Mouse (Mus musculus) ES-E14 (cell line): ENCODE measurements around the gene Fgf4. TPM values are rescaled to one million over a fixed set of nuclear protein-coding genes. Genes with fewer than 3 reads are reported as not detected.
"Not testable (repeated sequence)": the region's sequence is repeated elsewhere in the genome, so short reads cannot be mapped to it uniquely, and the experiment has no call there.

Experiments used
- DNase-seq: peaks from one replicate; pipeline ENCODE4 v3.0.0-alpha.2; 2013; ENCODE audit warnings: low read depth, low spot score
- H3K27ac ChIP-seq: 2 replicates; pipeline ENCODE4 v1.5.1; 2012; ENCODE audit warnings: low read depth, mild to moderate bottlenecking, low read length, moderate library complexity, mixed read lengths; ENCODE audit not compliant: poor library complexity, insufficient read depth, severe bottlenecking
- H3K36me3 ChIP-seq: 2 replicates; pipeline ENCODE4 v1.6.1; 2012; ENCODE audit warnings: mild to moderate bottlenecking, low read length, moderate library complexity, mixed read lengths; ENCODE audit not compliant: control insufficient read depth, poor library complexity, insufficient read depth, severe bottlenecking
- H3K4me1 ChIP-seq, 2 experiments: fragments of 150-350 bp in 1 of 2; sonication (generic) in 1 of 2; 2 replicates each; pipeline ENCODE4 v1.6.1; 2012; ENCODE audit warnings: low read length in 2 of 2, mild to moderate bottlenecking in 1 of 2, mixed read lengths in 1 of 2; ENCODE audit not compliant: control insufficient read depth in 2 of 2, insufficient read depth in 2 of 2, poor library complexity in 1 of 2
- H3K4me3 ChIP-seq, 2 experiments: fragments of 150-350 bp in 1 of 2; sonication (generic) in 1 of 2; 2 replicates each; pipeline ENCODE4 v1.5.1; 2012; ENCODE audit warnings: low read length in 2 of 2, low read depth in 1 of 2, mild to moderate bottlenecking in 1 of 2, mixed read lengths in 1 of 2; ENCODE audit not compliant: insufficient read depth in 1 of 2, poor library complexity in 1 of 2, severe bottlenecking in 1 of 2
- H3K9ac ChIP-seq: 2 replicates; pipeline ENCODE4 v1.6.1; 2012; ENCODE audit warnings: low read depth, mild to moderate bottlenecking, low read length, mixed read lengths; ENCODE audit not compliant: poor library complexity, insufficient read depth, severe bottlenecking
- H3K9me3 ChIP-seq: fragments of 150-350 bp; sonication (generic); 2 replicates; pipeline ENCODE4 v1.6.1; 2012; ENCODE audit warnings: low read depth, mild to moderate bottlenecking, low read length; ENCODE audit not compliant: control insufficient read depth, insufficient read depth
- CHD2 ChIP-seq: IDR thresholded peaks from 2 replicates; pipeline ENCODE4 v1.6.1; 2014; ENCODE audit warnings: mild to moderate bottlenecking, low read depth, low read length, inconsistent platforms
- HCFC1 ChIP-seq: IDR thresholded peaks from 2 replicates; pipeline ENCODE4 v1.6.1; 2012; ENCODE audit warnings: low read length, inconsistent platforms, borderline replicate concordance; ENCODE audit not compliant: insufficient read depth
- MAFK ChIP-seq: IDR thresholded peaks from 2 replicates; pipeline ENCODE4 v1.6.1; 2014; ENCODE audit warnings: mild to moderate bottlenecking, low read depth, low read length, inconsistent platforms; ENCODE audit not compliant: insufficient read depth
- ZC3H11A ChIP-seq: IDR thresholded peaks from 2 replicates; pipeline ENCODE4 v1.6.1; 2012; ENCODE audit warnings: low read depth, mild to moderate bottlenecking, inconsistent platforms, low read length, borderline replicate concordance
- ZNF384 ChIP-seq: IDR thresholded peaks from 2 replicates; pipeline ENCODE4 v1.6.1; 2012; ENCODE audit warnings: low read depth, low read length, inconsistent platforms
- in situ Hi-C, 2 experiments: fragments of 600-800 bp; cut with MboI; formaldehyde crosslinking; loops; one replicate each; pipeline ENCODE4 v1.15.1; 2025; ENCODE audit warnings: low sequenced_read_pairs in 2 of 2, inconsistent platforms in 1 of 2; ENCODE audit not compliant: unreplicated experiment in 2 of 2
- total RNA-seq: library from RNA; depleted of rRNA; stranded (reverse); fragments of 300-350 nt; gene quantifications from 2 replicates; pipeline ENCODE4 v1.2.3, GENCODE M21; 2012

The Fgf4 gene
- total RNA-seq, 1 experiment, result 147 TPM

- Histone ChIP-seq H3K27ac (no peak overlapping the region), H3K9ac (no peak overlapping the region), H3K4me3 (no peak overlapping the region), H3K9me3 (no peaks in the 10 kb centered on the region), H3K4me1 (peaks cover 7 to 8% of the 10 kb centered on the region in 2 experiments), H3K36me3 (no peaks in the 10 kb centered on the region)
- in situ Hi-C loops, result no loop called here
- TF ChIP-seq ZC3H11A (peak; percentile 73), HCFC1 (no peak)
- DNase-seq, result no peak
Measured at GRCm38 (mm10) chr7:144887672-144888071, 40.5 kb downstream of the Fgf4 start.

GRCm38 (mm10) chr7:144888564-144889299, 41.6 kb downstream of the Fgf4 start:
- Histone ChIP-seq H3K4me1 (peaks cover 7 to 8% of the 10 kb centered on the region in 2 experiments), H3K4me3 (peak overlapping the region in 1 of 2 experiments; percentile 27; a peak in 1 of 4 replicates), H3K27ac (peak overlapping the region; percentile 7; the same call in 1 of the 2 replicates), H3K9ac (no peak overlapping the region), H3K36me3 (no peaks in the 10 kb centered on the region), H3K9me3 (no peaks in the 10 kb centered on the region)
- in situ Hi-C loops, result no loop called here
- peak; percentile 75 for DNase-seq
- no peak for TF ChIP-seq ZC3H11A
- TF ChIP-seq ZNF384, result 0 out of 2 replicates have a peak, but pooled peaks have one; percentile 26

GRCm38 (mm10) chr7:144890661-144891060, 43.5 kb downstream of the Fgf4 start:
- not testable (repeated sequence) for H3K9me3 ChIP-seq, H3K4me3 ChIP-seq, DNase-seq, H3K9ac ChIP-seq, H3K4me1 ChIP-seq, H3K27ac ChIP-seq, H3K36me3 ChIP-seq
- in situ Hi-C loops, result loop anchor here in 1 of 2 experiments (5.0 kb wide), 1 partner anchor 98 kb away; no protein-coding TSS in a partner anchor

- H3K27ac ChIP-seq, result no peak overlapping the region
- in situ Hi-C loops, result loop anchor here in 1 of 2 experiments (5.0 kb wide), 1 partner anchor 100 kb away; no protein-coding TSS in a partner anchor
Measured at GRCm38 (mm10) chr7:144891863-144892262, 44.7 kb downstream of the Fgf4 start.

GRCm38 (mm10) chr7:144892322-144892721, 45.2 kb downstream of the Fgf4 start:
- TF ChIP-seq ZNF384, result no peak
- in situ Hi-C loops, result loop anchor here in 1 of 2 experiments (5.0 kb wide), 1 partner anchor 100 kb away; no protein-coding TSS in a partner anchor
- Histone ChIP-seq H3K9me3 (no peaks in the 10 kb centered on the region), H3K4me1 (peaks cover 9% of the 10 kb centered on the region in 2 experiments), H3K9ac (no peak overlapping the region), H3K27ac (no peak overlapping the region), H3K4me3 (no peak overlapping the region), H3K36me3 (no peaks in the 10 kb centered on the region)
- no peak for DNase-seq

More at GRCm38 (mm10) chr7:144891863-144892262, 44.7 kb downstream of the Fgf4 start:
- H3K4me3 ChIP-seq, result no peak overlapping the region
- H3K36me3 ChIP-seq, result no peaks in the 10 kb centered on the region
- TF ChIP-seq HCFC1, result no peak
- no peak for TF ChIP-seq ZNF384
- no peak for TF ChIP-seq ZC3H11A
- TF ChIP-seq CHD2, result no peak
- no peak for TF ChIP-seq MAFK
- peaks cover 9% of the 10 kb centered on the region in 2 experiments for H3K4me1 ChIP-seq
- DNase-seq, result no peak
- no peak overlapping the region for H3K9ac ChIP-seq
- no peaks in the 10 kb centered on the region for H3K9me3 ChIP-seq
